ENCODE assay signal across 19 mouse cellular contexts in the genomic region with DNA sequence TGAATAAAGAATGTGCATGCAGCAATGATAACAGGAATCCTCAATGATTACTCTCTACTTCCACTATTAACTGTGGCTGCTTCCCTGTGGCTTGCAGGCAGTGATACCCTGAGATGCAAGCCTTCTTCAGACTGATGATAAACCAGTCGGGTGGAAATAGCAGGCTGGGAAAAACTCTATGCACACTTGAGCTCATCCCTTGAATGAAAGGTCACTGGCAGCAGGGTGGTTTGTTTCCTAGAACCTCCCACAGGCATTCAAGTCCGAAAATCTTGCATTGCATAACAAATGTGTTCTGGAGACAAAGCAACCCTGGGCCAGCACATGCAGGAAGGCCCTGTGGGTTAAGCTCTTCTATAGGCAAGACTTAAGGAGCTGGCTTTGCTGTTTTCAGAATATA.
DNase-seq lines count a peak whose midpoint lies in the region; ATAC-seq and TF ChIP-seq lines count a peak whose summit lies in the region.
"Had no signal": no experiment of that assay in that cellular context is flagged by ENCODE, and none has a peak within 500 bp of the region (broad histone marks: within the 10 kb centered on the region; RNA-seq: fewer than 3 reads in every experiment).

No protein-coding gene starts in this region.

- H3K4me2 ChIP-seq in hindbrain, embryonic 13.5 days: no peak overlapping the region
- no peak overlapping the region for H3K4me2 ChIP-seq in midbrain, embryonic 11.5 days
- H3K4me2 ChIP-seq in midbrain, postnatal 0 days (ENCODE audit: low read depth, low read length, poor library complexity, severe bottlenecking): no peak overlapping the region
- no peak overlapping the region for H3K4me2 ChIP-seq in midbrain, embryonic 14.5 days (ENCODE audit: low read length)
- H3K4me2 ChIP-seq: embryonic facial prominence, embryonic 15.5 days; heart, embryonic 12.5 days; limb, embryonic 15.5 days; stomach, embryonic 15.5 days had no signal

- 17% methylated on average over 2 of the region's 2 CpGs for WGBS in hindbrain, embryonic 10.5 days
- WGBS in hindbrain, embryonic 13.5 days: 6% methylated on average over 2 of the region's 2 CpGs
- whole genome bisulfite sequencing in midbrain, embryonic 11.5 days: 6% methylated on average over 2 of the region's 2 CpGs
- WGBS in midbrain, postnatal 0 days: 8% methylated on average over 2 of the region's 2 CpGs
- WGBS in midbrain, embryonic 14.5 days: 5% methylated on average over 2 of the region's 2 CpGs

- ATAC-seq in hindbrain, embryonic 13.5 days (ENCODE audit: low FRiP score): no peak
- peak; percentile 71 for ATAC-seq in midbrain, embryonic 11.5 days (ENCODE audit: low FRiP score)
- ATAC-seq in midbrain, postnatal 0 days (ENCODE audit: low FRiP score): no peak
- no peak for ATAC-seq in midbrain, embryonic 14.5 days (ENCODE audit: low FRiP score, low TSS enrichment)
- ATAC-seq: CD4-positive, CD25-positive, alpha-beta regulatory T cell, adult 4 months; forebrain, embryonic 16.5 days had no signal

- no peaks in the 10 kb centered on the region for H3K27me3 ChIP-seq in hindbrain, embryonic 10.5 days (ENCODE audit: insufficient read depth, poor library complexity, severe bottlenecking)
- no peaks in the 10 kb centered on the region for H3K27me3 ChIP-seq in hindbrain, embryonic 13.5 days
- H3K27me3 ChIP-seq in midbrain, embryonic 11.5 days (ENCODE audit: control insufficient read depth, insufficient read depth, low read length): no peaks in the 10 kb centered on the region
- H3K27me3 ChIP-seq in midbrain, postnatal 0 days (ENCODE audit: insufficient read depth, low read length): no peaks in the 10 kb centered on the region
- no peaks in the 10 kb centered on the region for H3K27me3 ChIP-seq in midbrain, embryonic 14.5 days (ENCODE audit: control insufficient read depth, insufficient read depth, low read length)
- H3K27me3 ChIP-seq: embryonic facial prominence, embryonic 15.5 days; heart, embryonic 12.5 days; limb, embryonic 15.5 days; stomach, embryonic 15.5 days had no signal

- H3K27ac ChIP-seq in hindbrain, embryonic 10.5 days: peak overlapping the region; percentile 18; the same call in 1 of the 2 replicates
- no peak overlapping the region for H3K27ac ChIP-seq in hindbrain, embryonic 13.5 days
- H3K27ac ChIP-seq in midbrain, embryonic 11.5 days (ENCODE audit: low read depth, low read length): no peak overlapping the region; the same call in 1 of the 2 replicates
- H3K27ac ChIP-seq in midbrain, postnatal 0 days (ENCODE audit: low read depth, low read length): no peak overlapping the region
- H3K27ac ChIP-seq in midbrain, embryonic 14.5 days (replicated peaks; ENCODE audit: low read depth, low read length): no peak overlapping the region
- H3K27ac ChIP-seq: embryonic facial prominence, embryonic 15.5 days; kidney, postnatal 0 days; limb, embryonic 15.5 days; macrophage; stomach, embryonic 15.5 days had no signal

- no peak overlapping the region for H3K9ac ChIP-seq in hindbrain, embryonic 13.5 days
- H3K9ac ChIP-seq in midbrain, embryonic 11.5 days (ENCODE audit: low read length): no peak overlapping the region
- H3K9ac ChIP-seq in midbrain, postnatal 0 days (replicated peaks; ENCODE audit: low read length, poor library complexity, severe bottlenecking): no peak overlapping the region
- H3K9ac ChIP-seq in midbrain, embryonic 14.5 days (replicated peaks; ENCODE audit: low read length): no peak overlapping the region
- H3K9ac ChIP-seq: embryonic facial prominence, embryonic 15.5 days; heart, embryonic 12.5 days; limb, embryonic 15.5 days; stomach, embryonic 15.5 days had no signal

- H3K4me3 ChIP-seq in hindbrain, embryonic 10.5 days: no peak overlapping the region
- no peak overlapping the region for H3K4me3 ChIP-seq in hindbrain, embryonic 13.5 days
- H3K4me3 ChIP-seq in midbrain, embryonic 11.5 days (ENCODE audit: low read depth, low read length): no peak overlapping the region
- H3K4me3 ChIP-seq in midbrain, postnatal 0 days (ENCODE audit: low read depth, low read length): no peak overlapping the region
- H3K4me3 ChIP-seq in midbrain, embryonic 14.5 days (replicated peaks; ENCODE audit: low read depth, low read length): no peak overlapping the region
- H3K4me3 ChIP-seq: embryonic facial prominence, embryonic 15.5 days; heart, embryonic 12.5 days; limb, embryonic 15.5 days; stomach, embryonic 15.5 days had no signal

- TF ChIP-seq CTCF in midbrain, postnatal 0 days (IDR thresholded peaks at IDR 0.05): no peak
- TF ChIP-seq CTCF in brain, embryonic 14.5 days (IDR thresholded peaks at IDR 0.05; ENCODE audit: borderline replicate concordance, extremely low read depth, insufficient read depth, insufficient read length): no peak

- no peak for TF ChIP-seq POLR2A in brain, embryonic 14.5 days (IDR thresholded peaks at IDR 0.05; ENCODE audit: borderline replicate concordance, extremely low read depth, insufficient read depth, insufficient read length, poor library complexity, severe bottlenecking)

- peak; percentile 15 for DNase-seq in hindbrain, embryonic 10.5 days (ENCODE audit: low spot score)
- peak; percentile 86 for DNase-seq in midbrain, embryonic 11.5 days (ENCODE audit: low spot score, missing footprints)
- DNase-seq in midbrain, postnatal 0 days (ENCODE audit: low spot score): no peak
- DNase-seq in brain, embryonic 14.5 days (ENCODE audit: low read depth): peak; percentile 29
- peak; percentile 5 for DNase-seq in midbrain, embryonic 14.5 days
- DNase-seq in urinary bladder, postnatal 10 days (ENCODE audit: low spot score): no peak
- DNase-seq in thymus, postnatal 25 days: no peak
- DNase-seq: cerebellum, postnatal 36 days; heart, postnatal 4 days; lung, adult 18-20 months had no signal

- H3K4me1 ChIP-seq in hindbrain, embryonic 10.5 days (replicated peaks): peaks cover 12% of the 10 kb centered on the region
- no peaks in the 10 kb centered on the region; the same call in 1 of the 2 replicates for H3K4me1 ChIP-seq in hindbrain, embryonic 13.5 days (replicated peaks)
- H3K4me1 ChIP-seq in midbrain, embryonic 11.5 days (ENCODE audit: control insufficient read depth, insufficient read depth, low read length): 0 out of 2 replicates have a peak, but pooled peaks cover 2% of the 10 kb centered on the region
- H3K4me1 ChIP-seq in midbrain, postnatal 0 days (ENCODE audit: insufficient read depth, low read length): no peaks in the 10 kb centered on the region
- 0 out of 2 replicates have a peak, but pooled peaks cover 3% of the 10 kb centered on the region for H3K4me1 ChIP-seq in midbrain, embryonic 14.5 days (ENCODE audit: control insufficient read depth, insufficient read depth, low read length)
- H3K4me1 ChIP-seq: embryonic facial prominence, embryonic 15.5 days; heart, embryonic 12.5 days; limb, embryonic 15.5 days; stomach, embryonic 15.5 days had no signal

- H3K9me3 ChIP-seq in hindbrain, embryonic 10.5 days: no peaks in the 10 kb centered on the region
- H3K9me3 ChIP-seq in hindbrain, embryonic 13.5 days: no peaks in the 10 kb centered on the region
- no peaks in the 10 kb centered on the region for H3K9me3 ChIP-seq in midbrain, embryonic 11.5 days (ENCODE audit: control insufficient read depth, low read length)
- H3K9me3 ChIP-seq in midbrain, postnatal 0 days (ENCODE audit: low read length): no peaks in the 10 kb centered on the region
- H3K9me3 ChIP-seq in midbrain, embryonic 14.5 days (ENCODE audit: control insufficient read depth, low read length): no peaks in the 10 kb centered on the region
- H3K9me3 ChIP-seq: embryonic facial prominence, embryonic 15.5 days; heart, embryonic 12.5 days; limb, embryonic 15.5 days; stomach, embryonic 15.5 days had no signal

- H3K36me3 ChIP-seq in hindbrain, embryonic 10.5 days: no peaks in the 10 kb centered on the region
- no peaks in the 10 kb centered on the region for H3K36me3 ChIP-seq in hindbrain, embryonic 13.5 days
- H3K36me3 ChIP-seq in midbrain, embryonic 11.5 days (ENCODE audit: control insufficient read depth, insufficient read depth, low read length): no peaks in the 10 kb centered on the region
- no peaks in the 10 kb centered on the region for H3K36me3 ChIP-seq in midbrain, postnatal 0 days (ENCODE audit: insufficient read depth, low read length)
- H3K36me3 ChIP-seq in midbrain, embryonic 14.5 days (ENCODE audit: control insufficient read depth, insufficient read depth, low read length): no peaks in the 10 kb centered on the region
- H3K36me3 ChIP-seq: embryonic facial prominence, embryonic 15.5 days; heart, embryonic 12.5 days; limb, embryonic 15.5 days; stomach, embryonic 15.5 days had no signal

Comparison
In these comparisons a context has a peak if more than half of its experiments do, and no peak if none do; other contexts are left out.
1. DNase-seq: peak in hindbrain, embryonic 10.5 days (single experiment), midbrain, embryonic 11.5 days (single experiment), brain, embryonic 14.5 days (single experiment) and midbrain, embryonic 14.5 days (single experiment); none in midbrain, postnatal 0 days (single experiment), urinary bladder, postnatal 10 days (single experiment) and thymus, postnatal 25 days (single experiment).